Mouse (Mus musculus) lung, embryonic 16.5 days (tissue): ENCODE data around the gene Zfp362. TPM values are rescaled to one million over a fixed set of nuclear protein-coding genes. Genes with fewer than 3 reads are reported as not detected.

Experiments used
- ATAC-seq: fragments of 200-750 bp; cut with Nextera tagmentation; 2 replicates; pipeline ENCODE4 v1.8.0; 2017; ENCODE audit warnings: low read depth, mild to moderate bottlenecking, moderate library complexity
- H3K27ac ChIP-seq: fragments of 300-500 bp; sonication (generic); 2 replicates; pipeline ENCODE4 v1.5.1; 2014; ENCODE audit warnings: mild to moderate bottlenecking, control low read depth, low read length
- H3K27me3 ChIP-seq: fragments of 300-500 bp; sonication (generic); 2 replicates; pipeline ENCODE4 v1.6.1; 2014; ENCODE audit warnings: low read depth, low read length, mixed read lengths; ENCODE audit not compliant: control insufficient read depth, insufficient read depth
- H3K36me3 ChIP-seq: fragments of 300-500 bp; sonication (generic); 2 replicates; pipeline ENCODE4 v1.6.1; 2014; ENCODE audit warnings: low read length; ENCODE audit not compliant: control insufficient read depth, insufficient read depth
- H3K4me1 ChIP-seq: fragments of 300-500 bp; sonication (generic); replicated peaks from 2 replicates; pipeline ENCODE4 v1.6.1; 2014; ENCODE audit warnings: low read length, mixed read lengths; ENCODE audit not compliant: control insufficient read depth, insufficient read depth
- H3K4me2 ChIP-seq: fragments of 300-500 bp; sonication (generic); 2 replicates; pipeline ENCODE4 v1.6.1; 2014; ENCODE audit warnings: low read depth, low read length, control low read depth
- H3K4me3 ChIP-seq: fragments of 300-500 bp; sonication (generic); 2 replicates; pipeline ENCODE4 v1.5.1; 2014; ENCODE audit warnings: mild to moderate bottlenecking, low read length, control low read depth
- H3K9ac ChIP-seq: fragments of 300-500 bp; sonication (generic); 2 replicates; pipeline ENCODE4 v1.6.1; 2014; ENCODE audit warnings: low read length, control low read depth
- H3K9me3 ChIP-seq: fragments of 300-500 bp; sonication (generic); 2 replicates; pipeline ENCODE4 v1.6.1; 2016; ENCODE audit warnings: low read length; ENCODE audit not compliant: control insufficient read depth
- WGBS: fragments of 180-500 bp; shearing (Covaris S2); extraction: QIAGEN DNeasy Blood & Tissue Kit; methylation state at CpG from one replicate; pipeline ENCODE4 v1.1.7; 2014; 5-methylcytosine and 5-hydroxymethylcytosine counted together
- polyA plus RNA-seq: library from polyadenylated mRNA; unstranded; fragments of >200 nt; fragmentation: Nextera tagmentation; extraction: Ambion mirVana; gene quantifications from 2 replicates; pipeline ENCODE4 v1.2.1, GENCODE M21; 2015

Zfp362 gene
- polyA plus RNA-seq, 1 experiment from 2014 or later = 33.6 TPM

DNA sequence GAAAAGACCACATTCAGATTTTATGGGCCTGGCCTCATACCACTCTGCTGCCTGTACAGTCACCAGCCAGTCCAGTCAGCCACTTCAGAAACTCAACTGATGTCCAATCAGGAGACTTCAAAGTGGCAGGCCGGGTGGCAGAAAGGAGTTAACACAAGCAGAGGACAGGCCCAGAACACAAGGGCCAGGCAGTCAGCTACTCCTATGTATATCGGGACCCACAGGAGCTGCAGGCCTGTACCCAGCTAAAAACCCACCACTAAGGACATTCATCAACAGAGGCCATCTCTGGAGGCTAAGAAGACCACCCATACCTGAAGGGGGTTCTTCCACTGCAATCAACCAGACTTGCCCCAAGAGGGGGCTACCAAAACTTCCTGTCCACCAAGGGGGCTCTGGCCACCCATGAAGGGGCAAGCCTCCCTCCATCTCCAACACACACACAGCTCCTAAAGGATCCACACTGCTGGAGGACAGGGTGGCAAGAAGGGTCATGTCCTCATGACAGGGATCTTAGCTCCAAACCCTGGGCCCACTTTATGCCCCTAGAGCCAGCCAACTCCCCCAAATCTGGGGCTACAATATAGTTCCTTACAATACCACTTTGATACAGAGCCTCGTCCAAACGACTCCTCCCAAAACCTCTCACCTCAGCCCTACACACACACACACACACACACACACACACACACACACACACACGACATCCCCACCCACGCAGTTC lies 1.3 kb downstream of the Zfp362 start:
- peak overlapping the region; percentile 99 for H3K27ac ChIP-seq
- no peaks in the 10 kb centered on the region for H3K9me3 ChIP-seq
- H3K36me3 ChIP-seq = no peaks in the 10 kb centered on the region
- peak; percentile 4; the same call in 1 of the 2 replicates for ATAC-seq
- no peaks in the 10 kb centered on the region for H3K27me3 ChIP-seq
- H3K4me2 ChIP-seq = peak overlapping the region; percentile 95
- WGBS = 2% methylated on average over 6 of the region's 6 CpGs
- peak overlapping the region; percentile 99 for H3K9ac ChIP-seq
- H3K4me1 ChIP-seq = peaks cover 38% of the 10 kb centered on the region
- H3K4me3 ChIP-seq = peak overlapping the region; percentile 85

- H3K27ac ChIP-seq = peak overlapping the region; percentile 99
Observed at GRCm38 (mm10) chr4:128803569-128803968, 2.3 kb downstream of the Zfp362 start.

DNA sequence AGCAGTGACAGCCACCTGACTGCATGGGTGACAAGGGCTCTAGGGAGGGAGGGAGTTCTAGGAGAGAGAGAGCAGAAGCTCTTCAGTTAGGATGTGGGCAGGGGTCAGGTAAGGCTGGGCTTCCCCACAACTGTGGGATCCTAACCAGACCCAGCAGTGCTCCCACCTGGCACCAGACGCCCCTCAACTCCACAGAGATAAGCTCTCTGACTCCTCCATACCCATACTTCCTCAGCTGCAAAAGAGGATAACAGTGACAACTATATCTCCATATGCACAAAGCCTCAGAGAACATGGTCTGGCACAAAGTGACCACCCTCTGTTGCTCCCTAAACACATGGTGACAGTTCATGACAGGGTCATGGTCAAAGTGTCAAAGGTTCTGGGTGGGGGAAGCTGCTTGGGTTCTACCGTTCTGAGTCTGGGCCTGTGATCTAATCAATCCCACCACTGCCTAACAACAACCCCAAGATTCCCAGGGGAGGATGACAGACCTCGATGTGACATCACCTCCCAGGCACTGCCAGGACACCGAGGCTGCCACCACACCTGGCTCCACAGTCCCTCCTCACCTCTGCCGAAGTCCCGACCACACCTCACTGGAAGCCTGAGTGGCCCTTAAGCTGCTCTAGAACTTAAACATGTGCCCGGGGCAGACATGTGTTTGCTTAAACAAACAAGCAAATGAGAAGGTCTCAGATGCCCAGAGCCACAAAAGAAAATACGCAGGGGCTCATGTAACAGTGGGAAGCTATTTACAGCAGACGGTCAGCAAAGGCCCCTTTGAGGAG lies 4.0 kb downstream of the Zfp362 start:
- no peak for ATAC-seq
- Histone ChIP-seq H3K9ac (peak overlapping the region; percentile 25; the same call in 1 of the 2 replicates), H3K9me3 (no peaks in the 10 kb centered on the region), H3K36me3 (no peaks in the 10 kb centered on the region), H3K27ac (no peak overlapping the region), H3K4me3 (no peak overlapping the region), H3K27me3 (no peaks in the 10 kb centered on the region), H3K4me2 (no peak overlapping the region), H3K4me1 (peaks cover 42% of the 10 kb centered on the region)
- 36% methylated on average over 9 of the region's 9 CpGs for WGBS

More at GRCm38 (mm10) chr4:128803569-128803968, 2.3 kb downstream of the Zfp362 start:
- H3K4me3 ChIP-seq = peak overlapping the region; percentile 85
- peak overlapping the region; percentile 99 for H3K9ac ChIP-seq
- H3K27me3 ChIP-seq = no peaks in the 10 kb centered on the region
- H3K4me2 ChIP-seq = peak overlapping the region; percentile 95
- 42% methylated on average over 5 of the region's 5 CpGs for WGBS
- ATAC-seq = no peak; the same call in 1 of the 2 replicates
- H3K36me3 ChIP-seq = no peaks in the 10 kb centered on the region
- H3K4me1 ChIP-seq = peaks cover 39% of the 10 kb centered on the region
- H3K9me3 ChIP-seq = no peaks in the 10 kb centered on the region

DNA sequence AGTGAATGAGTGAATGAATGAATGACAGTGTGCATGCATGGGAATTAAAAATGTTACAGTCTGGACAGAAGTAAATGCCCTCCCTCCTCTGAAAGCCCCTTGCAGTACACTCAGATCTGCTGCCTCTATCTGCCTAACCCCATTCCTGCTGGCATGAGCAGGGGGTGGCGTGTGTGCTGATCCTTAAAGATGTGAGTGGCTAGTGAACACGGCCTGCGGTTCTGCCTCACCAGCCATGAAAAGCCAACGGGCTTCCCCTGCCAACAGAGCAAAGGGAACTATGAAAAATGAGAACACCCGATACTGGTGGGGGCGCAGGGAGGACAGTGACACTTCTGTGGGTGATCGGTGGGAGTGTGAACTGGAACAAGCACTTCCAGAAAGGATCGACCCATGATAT lies 9.1 kb downstream of the Zfp362 start:
- peaks cover 25% of the 10 kb centered on the region for H3K4me1 ChIP-seq
- no peaks in the 10 kb centered on the region; the same call in 1 of the 2 replicates for H3K36me3 ChIP-seq
- no peaks in the 10 kb centered on the region for H3K27me3 ChIP-seq
- H3K4me2 ChIP-seq = no peak overlapping the region
- H3K4me3 ChIP-seq = no peak overlapping the region
- H3K9ac ChIP-seq = no peak overlapping the region
- WGBS = 65% methylated on average over 8 of the region's 8 CpGs
- no peaks in the 10 kb centered on the region for H3K9me3 ChIP-seq
- ATAC-seq = no peak
- H3K27ac ChIP-seq = no peak overlapping the region

DNA sequence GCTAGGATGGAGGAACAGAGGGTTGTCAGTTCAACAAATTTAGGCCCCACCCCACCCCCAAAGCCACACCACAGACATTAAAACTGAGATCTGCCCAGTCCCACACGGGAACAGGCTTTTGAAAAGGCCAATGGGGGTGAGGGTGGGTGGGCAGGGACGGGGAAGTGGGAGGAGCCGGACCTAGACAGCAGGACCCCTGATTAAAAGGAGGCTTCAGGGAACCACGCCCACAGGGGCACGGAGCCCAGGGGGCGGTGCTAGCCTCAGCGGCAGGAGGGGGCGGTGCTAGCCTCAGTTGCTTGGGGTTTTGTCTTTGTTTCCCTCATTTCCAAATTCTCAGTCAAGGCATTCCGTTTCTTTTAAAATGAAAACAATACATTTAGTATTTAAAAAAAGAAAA lies 10.2 kb downstream of the Zfp362 start:
- peaks cover 25% of the 10 kb centered on the region for H3K4me1 ChIP-seq
- H3K4me3 ChIP-seq = no peak overlapping the region
- H3K9me3 ChIP-seq = no peaks in the 10 kb centered on the region
- 0 out of 2 replicates have a peak overlapping the region, but pooled peaks have one; percentile 2 for H3K4me2 ChIP-seq
- no peak overlapping the region for H3K9ac ChIP-seq
- H3K36me3 ChIP-seq = no peaks in the 10 kb centered on the region; the same call in 1 of the 2 replicates
- H3K27me3 ChIP-seq = no peaks in the 10 kb centered on the region
- peak; percentile 59; the same call in 1 of the 2 replicates for ATAC-seq
- 7% methylated on average over 9 of the region's 9 CpGs for WGBS
- H3K27ac ChIP-seq = no peak overlapping the region

GRCm38 (mm10) chr4:128794198-128794597 lies 11.6 kb downstream of the Zfp362 start:
- H3K4me1 ChIP-seq = peaks cover 27% of the 10 kb centered on the region

DNA sequence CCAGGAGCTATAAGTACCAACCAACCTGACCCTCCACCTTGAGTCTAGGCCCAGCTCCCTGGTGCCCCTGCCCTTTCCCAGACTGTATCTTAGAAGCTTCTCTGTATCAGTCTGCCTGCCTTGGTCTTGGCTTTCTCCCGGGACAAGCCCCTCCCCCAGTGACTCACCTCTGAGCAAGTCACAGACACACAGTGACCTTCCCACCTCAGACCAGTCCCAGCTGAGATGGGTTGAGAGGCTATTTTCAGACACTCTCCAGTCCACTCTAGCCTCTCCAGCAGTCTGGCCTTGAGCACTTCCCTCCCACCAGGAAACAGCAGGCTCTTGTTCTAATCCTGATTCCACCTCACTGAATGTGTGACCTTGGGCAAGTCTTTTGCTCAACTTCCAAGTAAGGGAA lies 12.1 kb downstream of the Zfp362 start:
- Histone ChIP-seq H3K4me2 (no peak overlapping the region), H3K36me3 (no peaks in the 10 kb centered on the region; the same call in 1 of the 2 replicates), H3K4me3 (no peak overlapping the region), H3K4me1 (peaks cover 27% of the 10 kb centered on the region), H3K9ac (no peak overlapping the region), H3K27me3 (no peaks in the 10 kb centered on the region), H3K27ac (no peak overlapping the region), H3K9me3 (no peaks in the 10 kb centered on the region)
- ATAC-seq = no peak
- 14% methylated on average over 1 of the region's 1 CpGs for WGBS

More at GRCm38 (mm10) chr4:128794198-128794597, 11.6 kb downstream of the Zfp362 start:
- Histone ChIP-seq H3K36me3 (no peaks in the 10 kb centered on the region; the same call in 1 of the 2 replicates), H3K27me3 (no peaks in the 10 kb centered on the region), H3K27ac (no peak overlapping the region), H3K4me2 (no peak overlapping the region), H3K4me3 (no peak overlapping the region), H3K9ac (no peak overlapping the region), H3K9me3 (no peaks in the 10 kb centered on the region)
- ATAC-seq = no peak
- WGBS = 77% methylated on average over 8 of the region's 8 CpGs

DNA sequence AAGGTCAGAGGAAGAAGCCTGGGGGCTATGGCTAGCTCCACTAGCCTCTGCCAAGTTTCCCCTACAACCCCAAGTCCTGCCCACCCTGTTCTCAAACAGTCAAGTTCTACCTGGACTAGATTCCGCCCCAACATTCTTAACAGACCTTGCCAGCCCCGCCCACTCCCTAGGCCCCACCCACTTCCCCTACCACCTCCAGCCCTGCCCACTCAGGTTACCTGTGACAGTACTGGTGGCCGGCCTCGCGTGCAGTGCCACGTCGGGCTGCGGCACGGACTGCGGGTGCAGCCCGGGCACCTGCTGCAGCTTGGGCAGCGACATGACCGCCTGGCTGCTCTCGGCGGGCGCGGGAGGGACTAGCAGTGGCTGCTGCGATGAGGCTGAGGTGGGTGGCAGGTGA lies 16.2 kb downstream of the Zfp362 start:
- Histone ChIP-seq H3K9ac (no peak overlapping the region), H3K36me3 (peaks cover 29% of the 10 kb centered on the region), H3K4me3 (no peak overlapping the region), H3K27ac (no peak overlapping the region), H3K4me1 (peaks cover 5% of the 10 kb centered on the region; the same call in 1 of the 2 replicates), H3K27me3 (no peaks in the 10 kb centered on the region), H3K4me2 (no peak overlapping the region), H3K9me3 (no peaks in the 10 kb centered on the region)
- WGBS = 42% methylated on average over 18 of the region's 18 CpGs
- peak; percentile 75 for ATAC-seq

DNA sequence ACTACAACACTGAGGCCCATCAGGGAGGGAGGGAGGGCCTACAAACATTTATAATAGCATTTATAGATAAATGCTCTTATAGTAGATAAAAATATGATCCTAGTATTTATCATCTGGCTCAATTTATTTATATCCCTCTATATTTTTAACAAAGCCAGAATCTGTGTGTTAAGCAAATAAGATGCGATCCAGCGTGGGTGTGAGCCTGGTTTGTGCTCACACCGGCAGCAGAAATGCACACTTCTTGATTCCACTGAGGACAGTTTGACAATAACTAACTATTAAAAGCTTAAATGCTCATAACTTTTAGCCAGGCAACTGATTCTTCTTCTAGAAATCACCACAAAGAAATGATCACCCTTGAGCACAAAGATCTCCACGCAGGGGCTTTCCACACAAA lies 17.7 kb downstream of the Zfp362 start:
- H3K27me3 ChIP-seq = no peaks in the 10 kb centered on the region
- no peak overlapping the region for H3K9ac ChIP-seq
- ATAC-seq = no peak
- H3K9me3 ChIP-seq = no peaks in the 10 kb centered on the region
- H3K36me3 ChIP-seq = peaks cover 39% of the 10 kb centered on the region
- peaks cover 5% of the 10 kb centered on the region; the same call in 1 of the 2 replicates for H3K4me1 ChIP-seq
- no peak overlapping the region for H3K4me2 ChIP-seq
- no peak overlapping the region for H3K4me3 ChIP-seq
- H3K27ac ChIP-seq = no peak overlapping the region
- 94% methylated on average over 4 of the region's 4 CpGs for WGBS
